Mouse (Mus musculus): ENCODE results near the gene Tbc1d22a.

DNA sequence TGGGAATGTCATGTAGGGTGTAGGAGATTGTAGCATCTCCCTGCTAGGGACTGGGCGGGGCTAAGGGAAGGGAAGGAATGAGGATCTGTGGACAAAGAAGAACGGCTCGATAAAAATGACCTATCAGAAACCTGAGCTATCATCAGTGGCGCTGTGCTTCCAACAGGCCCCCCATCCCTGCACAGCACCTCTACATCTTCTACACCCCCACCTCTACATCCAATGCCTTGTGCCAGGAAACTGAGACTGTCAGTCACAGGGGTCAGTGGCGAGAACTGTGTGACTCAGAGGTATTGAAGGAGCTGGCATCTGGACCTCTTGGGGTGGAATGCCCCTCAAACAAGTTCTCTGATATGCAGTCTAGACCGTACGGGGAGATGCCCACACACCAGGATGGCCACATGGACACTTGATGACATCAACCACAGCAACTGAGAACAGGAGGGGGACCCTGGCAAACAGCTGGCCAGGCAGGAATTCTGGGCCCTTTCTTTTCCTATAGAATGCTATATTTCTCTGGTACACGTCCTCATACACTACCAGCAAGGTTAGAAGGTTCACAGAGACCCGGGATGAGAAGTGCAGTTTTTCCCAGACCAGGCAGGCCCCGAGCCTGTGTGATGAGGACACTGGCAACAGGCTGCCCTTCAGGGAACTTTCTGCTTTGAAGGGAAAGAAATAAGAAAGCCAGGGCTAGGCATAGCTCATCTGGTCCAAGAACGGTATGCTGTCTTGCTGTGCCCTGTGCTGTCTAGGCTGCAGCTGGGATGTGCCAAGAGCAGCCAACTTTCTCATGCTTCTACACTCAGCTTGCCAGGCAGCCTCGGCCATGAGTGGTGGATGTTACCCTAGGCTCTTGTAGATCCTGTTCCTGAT, 45.1 kb upstream of the Tbc1d22a start:
- TF ChIP-seq CTCF (IDR thresholded peaks at IDR 0.05; ENCODE audit: low read depth, low read length) (no peak), POLR2A (IDR thresholded peaks at IDR 0.05; ENCODE audit: borderline replicate concordance, low read depth, low read length) (no peak)

All from bone marrow macrophage, adult 2 months (primary cell).